Mouse (Mus musculus) heart, postnatal 0 days (tissue): ENCODE measurements at regions not wholly inside any gene's neighbourhood (a gene's known extent, or its start where the extent isn't known, plus 50 kb on each side); places are given as distances from the start of the nearest gene placed in this dataset.

Experiments used
- CTCF ChIP-seq: IDR thresholded peaks from 2 replicates; pipeline ENCODE4 v1.5.1; 2016; ENCODE audit warnings: antibody characterized with exemption, control low read depth, low read depth
- EP300 ChIP-seq: IDR thresholded peaks from 2 replicates; pipeline ENCODE4 v1.6.1; 2016; ENCODE audit warnings: antibody characterized with exemption, low read depth

DNA sequence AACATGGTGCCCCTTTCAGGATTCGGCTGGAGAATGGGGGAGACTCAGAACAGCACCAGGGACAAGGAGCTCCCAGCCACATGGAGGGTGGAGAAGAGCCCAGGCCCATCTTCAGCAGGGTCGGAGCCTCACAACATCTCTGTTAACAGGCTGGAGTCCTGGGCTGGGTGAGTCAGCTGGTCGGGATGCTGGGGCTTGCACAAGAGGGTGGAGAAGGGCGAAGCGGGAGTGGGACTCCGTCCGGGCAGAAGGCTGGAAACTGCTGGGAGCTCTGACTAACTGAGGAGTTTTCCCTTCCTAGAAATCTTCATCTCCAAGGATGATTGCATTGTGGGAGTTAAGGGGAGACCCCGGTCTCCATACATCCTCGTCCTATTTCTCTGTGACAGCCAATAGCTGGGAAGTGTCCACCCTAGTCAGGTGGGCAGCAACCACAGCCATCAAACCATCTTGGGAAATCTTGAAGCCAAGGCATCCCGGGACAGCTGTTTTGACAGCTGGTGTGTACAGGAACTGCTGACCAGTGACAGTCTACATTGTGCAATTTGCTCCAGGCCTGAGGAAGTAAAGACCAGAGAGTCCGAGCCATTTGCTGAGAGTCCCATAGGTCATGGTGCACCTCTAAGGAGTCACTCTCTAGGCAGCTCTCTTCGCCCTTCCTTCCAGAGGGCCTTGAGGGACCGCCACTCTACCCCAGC, 247.4 kb downstream of the Bcl11b start:
- TF ChIP-seq CTCF (no peak), EP300 (no peak)
